Mouse (Mus musculus): Measurements from ENCODE around the gene Cxcl9.
"Not testable (repeated sequence)": the region's sequence is repeated elsewhere in the genome, so short reads cannot be mapped to it uniquely, and the experiment has no call there.

The Cxcl9 gene

GRCm38 (mm10) chr5:92327929-92328328, at the start of gene Cxcl9:
Cxcl9 (minus strand) TSS chr5:92328079.
- DNase-seq: peak; percentile 88

- DNase-seq: peak; percentile 93
These were observed 49.0 kb upstream of the Cxcl9 start for GRCm38 (mm10) chr5:92376795-92377405.

GRCm38 (mm10) chr5:92375368-92375767, 47.5 kb upstream of the Cxcl9 start:
- peak; percentile 97 for DNase-seq

GRCm38 (mm10) chr5:92374721-92375142, 46.9 kb upstream of the Cxcl9 start:
- DNase-seq: peak; percentile 96

- peak; percentile 61 for DNase-seq
These were observed 44.7 kb upstream of the Cxcl9 start for GRCm38 (mm10) chr5:92372605-92373004.

GRCm38 (mm10) chr5:92371361-92371976, 43.6 kb upstream of the Cxcl9 start:
- DNase-seq: peak; percentile 71

- DNase-seq: peak; percentile 86
These were observed 43.0 kb upstream of the Cxcl9 start for GRCm38 (mm10) chr5:92370891-92371290.

- peak; percentile 85 for DNase-seq
These were observed 42.5 kb upstream of the Cxcl9 start for GRCm38 (mm10) chr5:92370392-92370791.

- DNase-seq: peak; percentile 97
These were observed 41.5 kb upstream of the Cxcl9 start for GRCm38 (mm10) chr5:92369151-92369994.

GRCm38 (mm10) chr5:92368392-92368791, 40.5 kb upstream of the Cxcl9 start:
- peak; percentile 95 for DNase-seq

GRCm38 (mm10) chr5:92366565-92366964, 38.7 kb upstream of the Cxcl9 start:
- DNase-seq: peak; percentile 74

GRCm38 (mm10) chr5:92365146-92365705, 37.3 kb upstream of the Cxcl9 start:
- DNase-seq: peak; percentile 79

- peak; percentile 55 for DNase-seq
These were observed 36.1 kb upstream of the Cxcl9 start for GRCm38 (mm10) chr5:92364011-92364410.

GRCm38 (mm10) chr5:92363179-92363578, 35.3 kb upstream of the Cxcl9 start:
- peak; percentile 81 for DNase-seq

GRCm38 (mm10) chr5:92358767-92359455, 31.0 kb upstream of the Cxcl9 start:
- DNase-seq: peak; percentile 92

- peak; percentile 88 for DNase-seq
These were observed 30.2 kb upstream of the Cxcl9 start for GRCm38 (mm10) chr5:92358033-92358432.

GRCm38 (mm10) chr5:92353517-92353916, 25.6 kb upstream of the Cxcl9 start:
- peak; percentile 98 for DNase-seq

- not testable (repeated sequence) for DNase-seq
These were observed 24.8 kb upstream of the Cxcl9 start for GRCm38 (mm10) chr5:92352716-92353115.

GRCm38 (mm10) chr5:92349731-92350130, 21.9 kb upstream of the Cxcl9 start:
- peak; percentile 70 for DNase-seq

- peak; percentile 97 for DNase-seq
These were observed 21.0 kb upstream of the Cxcl9 start, which contains the start of gene Cxcl10 for GRCm38 (mm10) chr5:92348794-92349413. Cxcl10 (minus strand) TSS chr5:92348889.

GRCm38 (mm10) chr5:92345006-92345405, 17.1 kb upstream of the Cxcl9 start:
- peak; percentile 55 for DNase-seq

GRCm38 (mm10) chr5:92340606-92341005, 12.7 kb upstream of the Cxcl9 start:
- peak; percentile 84 for DNase-seq
